Mouse (Mus musculus) effector memory CD4-positive, alpha-beta T cell, adult 5 months (primary cell): ENCODE data around the gene Arhgap32. TPM values are rescaled to one million over a fixed set of nuclear protein-coding genes. Genes with fewer than 3 reads are reported as not detected.

Experiments
- polyA plus RNA-seq: library from polyadenylated mRNA; unstranded; fragments of 100-300 nt; shearing (Covaris generic); gene quantifications from one replicate; pipeline ENCODE4 v1.2.1, GENCODE M21; 2017

The Arhgap32 gene
- polyA plus RNA-seq: 0.19 TPM

DNA sequence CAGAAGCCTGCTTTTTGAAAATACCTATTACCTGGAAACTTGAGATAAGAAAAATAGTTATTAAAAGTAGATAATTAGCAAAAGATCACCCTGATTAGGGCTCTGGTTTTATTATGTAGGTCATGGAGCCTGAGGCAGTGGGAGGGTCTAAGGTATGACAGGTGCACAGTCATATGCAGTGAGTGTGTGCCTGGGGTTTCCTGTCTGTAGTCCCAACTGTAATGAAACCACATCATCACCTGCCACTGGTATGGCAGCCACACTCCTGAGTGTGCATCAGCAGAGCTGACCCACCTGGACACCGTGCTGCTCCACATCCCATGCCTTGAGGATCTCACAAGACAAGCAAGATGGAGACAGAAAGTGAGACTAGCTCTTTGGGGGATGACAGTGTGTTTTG, at the start of gene Arhgap32:
Gene Arhgap32 (plus strand): TSS at position 351 of the 400 bp plus-strand sequence.

Other genes starting within 250 kb of the Arhgap32 start
- gene Barx2, start 202.7 kb upstream of the Arhgap32 start, polyA plus RNA-seq: not detected
- gene Kcnj5, start 228.2 kb downstream of the Arhgap32 start, polyA plus RNA-seq: not detected